Mouse (Mus musculus) layer of hippocampus, adult 6 months (tissue): ENCODE measurements around the gene Acat1. TPM values are rescaled to one million over a fixed set of nuclear protein-coding genes. Genes with fewer than 3 reads are reported as not detected.

ENCODE experiments used
- long read RNA-seq, 2 experiments: library from polyadenylated mRNA; unstranded; transcript quantifications; one replicate each; pipeline ENCODE4 v2.0.0; 2019 to 2020
- polyA plus RNA-seq: library from polyadenylated mRNA; unstranded; fragments of <200 nt; fragmentation: Nextera tagmentation; gene quantifications from 2 replicates; pipeline ENCODE4 v1.2.3, GENCODE M21; 2021

The Acat1 gene
- 58.9 and 61.5 TPM in 2 replicates for polyA plus RNA-seq
- long read RNA-seq, experiment 1, transcript Acat1-201 (12 exons, 3,405 nt), result major isoform, 172 of 209 reads
- long read RNA-seq, experiment 1, partial matches to known transcripts, result 23 of 209 reads
- long read RNA-seq, experiment 1, other reads (novel, unspliced or antisense), result 11 of 209 reads
- long read RNA-seq, experiment 2, transcript Acat1-201 (12 exons, 3,405 nt), result major isoform, 514 of 556 reads
- long read RNA-seq, experiment 2, partial matches to known transcripts, result 3 of 556 reads
- long read RNA-seq, experiment 2, other reads (novel, unspliced or antisense), result 38 of 556 reads

GRCm38 (mm10) chr9:53609968-53610781, at the start of gene Acat1:
TSS of gene Acat1 (minus strand) at chr9:53610382.

GRCm38 (mm10) chr9:53536558-53537320, 73.4 kb downstream of the Acat1 start, which contains the start of the genes Atm and Npat:
TSS of gene Atm (minus strand) at chr9:53536740.
TSS of gene Npat (plus strand) at chr9:53537047.

Other genes starting within 250 kb of the Acat1 start
- gene Kdelc2, start 226.4 kb downstream of the Acat1 start, polyA plus RNA-seq, result 3.0 and 3.4 TPM in 2 replicates
- gene 4930550C14Rik, start 208.1 kb downstream of the Acat1 start, polyA plus RNA-seq, result 0.31 and 0.53 TPM in 2 replicates
- gene Atm, start 73.6 kb downstream of the Acat1 start, polyA plus RNA-seq, result 3.4 and 4.3 TPM in 2 replicates
- gene Npat, start 73.3 kb downstream of the Acat1 start, polyA plus RNA-seq, result 5.8 and 6.6 TPM in 2 replicates
- 77.5 and 79.0 TPM in 2 replicates for gene Cul5, start 59.6 kb upstream of the Acat1 start, polyA plus RNA-seq
- 0.60 and 0.65 TPM in 2 replicates for gene Rab39, start 95.8 kb upstream of the Acat1 start, polyA plus RNA-seq
- gene Slc35f2, start 161.2 kb upstream of the Acat1 start, polyA plus RNA-seq, result 3.4 and 3.6 TPM in 2 replicates
- gene Sln, start 239.8 kb upstream of the Acat1 start, polyA plus RNA-seq, result 7.0 and 8.2 TPM in 2 replicates